ENCODE assay signal across 12 mouse cellular contexts in genomic region chr13:63540584-63540983, GRCm38 (mm10).
"Had no signal": no experiment of that assay in that cellular context is flagged by ENCODE, and none has a peak within 500 bp of the region (broad histone marks: within the 10 kb centered on the region; RNA-seq: fewer than 3 reads in every experiment).

No protein-coding gene starts in this region.

- H3K9me3 ChIP-seq: kidney, embryonic 15.5 days; liver, embryonic 15.5 days; midbrain, embryonic 13.5 days; neural tube, embryonic 15.5 days had no signal

- H3K27ac ChIP-seq: kidney, embryonic 15.5 days; liver, embryonic 15.5 days; midbrain, embryonic 13.5 days; neural tube, embryonic 15.5 days; stomach, postnatal 0 days had no signal

- DNase-seq: kidney, postnatal 14 days; layer of hippocampus, postnatal 36 days; lung, adult 2 months; lung, postnatal 36 days; right cerebral cortex, adult 18-20 months; right cerebral cortex, postnatal 25 days had no signal

- H3K27me3 ChIP-seq: kidney, embryonic 15.5 days; liver, embryonic 15.5 days; midbrain, embryonic 13.5 days; neural tube, embryonic 15.5 days had no signal

- H3K4me3 ChIP-seq: kidney, embryonic 15.5 days; liver, embryonic 15.5 days; midbrain, embryonic 13.5 days; myocyte; neural tube, embryonic 15.5 days had no signal
